Mouse (Mus musculus): ENCODE results near the gene Pum2.
"Not testable (repeated sequence)": the region's sequence is repeated elsewhere in the genome, so short reads cannot be mapped to it uniquely, and the experiment has no call there.

Gene Pum2

GRCm38 (mm10) chr12:8673974-8674306 lies at the start of gene Pum2:
Pum2 (plus strand) TSS chr12:8674134.
- DNase-seq, result peak; percentile 96

- no peak for DNase-seq
Measured at GRCm38 (mm10) chr12:8629537-8629936, 44.4 kb upstream of the Pum2 start.

DNA sequence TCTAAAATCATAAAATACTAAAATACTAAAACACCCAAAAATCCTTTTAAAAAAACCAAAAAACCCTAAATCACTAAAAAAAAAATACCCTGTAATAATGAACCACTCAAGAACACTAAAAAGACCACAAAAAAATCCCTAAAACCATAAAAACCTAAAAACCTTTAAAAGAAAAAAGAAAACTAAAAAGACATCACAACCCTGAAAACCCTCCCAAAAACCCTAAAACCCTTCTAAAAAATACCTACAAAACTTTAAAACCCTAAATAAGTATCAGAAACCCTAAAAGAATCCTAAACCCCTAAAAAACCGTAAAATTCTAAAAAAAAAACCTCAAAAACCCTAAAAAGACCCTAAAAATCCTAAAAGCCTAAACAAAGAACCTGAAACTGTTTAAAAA lies 42.2 kb upstream of the Pum2 start:
- no peak for DNase-seq

GRCm38 (mm10) chr12:8632737-8633365 lies 41.1 kb upstream of the Pum2 start:
- DNase-seq, result no peak

DNA sequence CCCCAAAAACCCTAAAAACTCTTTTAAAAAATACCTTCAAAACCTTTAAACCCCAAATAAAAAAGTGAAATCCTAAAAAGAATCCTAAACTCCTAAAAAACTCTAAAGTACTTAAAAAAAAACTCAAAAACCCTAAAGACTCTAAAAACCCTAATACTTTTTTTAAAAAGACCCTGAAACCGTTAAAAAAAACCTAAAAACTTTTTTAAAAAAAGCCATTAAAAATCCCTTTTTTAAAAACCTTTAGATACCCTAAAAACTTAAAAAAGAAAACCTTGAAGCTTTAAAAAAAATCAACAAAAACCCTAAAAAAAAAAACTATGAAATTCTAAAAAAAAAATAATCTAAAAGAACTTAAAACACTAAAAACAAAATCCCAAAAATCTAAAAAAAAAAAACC lies 39.6 kb upstream of the Pum2 start:
- DNase-seq, result no peak

GRCm38 (mm10) chr12:8635546-8635945 lies 38.4 kb upstream of the Pum2 start:
- DNase-seq, result no peak

GRCm38 (mm10) chr12:8636945-8637344 lies 37.0 kb upstream of the Pum2 start:
- DNase-seq, result no peak

- peak; percentile 85 for DNase-seq
Measured at GRCm38 (mm10) chr12:8638411-8639087, 35.4 kb upstream of the Pum2 start.

GRCm38 (mm10) chr12:8640186-8640585 lies 33.7 kb upstream of the Pum2 start:
- not testable (repeated sequence) for DNase-seq

DNA sequence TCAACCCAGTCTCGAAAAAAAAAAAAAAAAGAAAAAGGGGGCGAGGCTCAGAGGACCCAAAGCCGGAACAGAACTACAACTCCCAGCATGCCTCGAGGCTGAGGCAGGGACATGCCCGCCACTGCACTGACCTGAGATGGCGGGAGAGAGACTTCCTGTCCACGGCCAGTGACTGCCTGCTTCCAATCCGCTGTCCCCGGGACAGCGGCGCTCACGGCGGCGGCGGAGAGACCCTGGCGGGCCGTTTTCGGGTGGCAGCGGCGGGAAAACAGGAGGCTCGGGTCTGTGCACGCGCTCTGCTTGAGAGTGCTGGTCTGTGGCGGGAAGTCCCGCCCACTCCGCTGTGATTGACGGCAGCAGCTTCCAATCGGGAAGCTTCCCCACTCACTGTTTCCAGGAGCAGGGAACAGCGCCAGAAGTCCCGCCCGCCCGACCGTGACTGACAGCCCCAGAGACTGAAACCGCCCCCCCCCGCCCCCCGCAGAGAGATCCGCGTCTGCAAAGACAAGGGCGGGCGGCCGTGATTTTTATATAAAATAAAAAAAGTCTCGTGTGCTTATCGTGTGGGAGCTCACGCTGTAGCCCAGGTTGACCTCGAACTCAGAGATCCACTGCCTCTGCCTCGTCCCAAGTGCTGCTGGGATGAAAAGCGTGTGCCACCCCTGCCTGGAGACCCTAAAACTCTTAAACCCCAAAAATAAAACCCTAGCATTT lies 33.1 kb upstream of the Pum2 start:
- peak; percentile 98 for DNase-seq

DNA sequence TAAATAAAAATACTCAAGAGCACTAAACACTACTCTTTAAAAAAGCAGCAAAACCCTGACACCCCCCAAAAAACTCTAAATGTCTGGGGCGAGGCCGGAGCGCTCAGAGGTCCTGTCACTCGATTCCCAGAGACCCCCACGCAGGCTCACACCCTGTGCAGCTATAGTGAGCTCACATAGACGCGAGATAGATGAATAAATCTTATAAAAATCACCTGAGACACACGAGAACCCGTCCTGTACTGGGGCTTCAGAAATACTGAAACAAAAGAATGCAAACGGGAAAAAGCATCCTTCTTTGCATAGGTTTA lies 32.6 kb upstream of the Pum2 start:
- DNase-seq, result no peak

DNA sequence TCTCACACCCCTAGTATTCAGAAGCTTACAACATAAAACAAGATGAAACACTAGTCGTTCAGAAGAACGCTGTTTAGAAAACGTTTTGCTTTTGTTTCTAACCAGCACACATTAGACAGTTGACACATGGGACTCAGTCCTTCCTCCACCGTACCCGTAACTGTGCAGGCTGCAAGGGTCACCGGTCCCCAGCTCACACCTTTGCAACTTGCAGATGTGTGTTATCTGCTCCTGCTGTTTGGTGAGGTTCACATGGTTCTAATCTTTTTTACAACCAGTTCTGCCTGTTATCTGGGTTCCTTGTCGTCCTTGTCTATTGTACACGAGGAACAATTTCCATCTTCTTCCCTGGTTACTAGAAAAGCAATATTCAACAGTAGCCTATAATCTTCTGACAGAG lies 25.7 kb upstream of the Pum2 start:
- not testable (repeated sequence) for DNase-seq

- not testable (repeated sequence) for DNase-seq
Measured at GRCm38 (mm10) chr12:8650027-8650426, 23.9 kb upstream of the Pum2 start.

GRCm38 (mm10) chr12:8656596-8656995 lies 17.3 kb upstream of the Pum2 start:
- DNase-seq, result no peak

DNA sequence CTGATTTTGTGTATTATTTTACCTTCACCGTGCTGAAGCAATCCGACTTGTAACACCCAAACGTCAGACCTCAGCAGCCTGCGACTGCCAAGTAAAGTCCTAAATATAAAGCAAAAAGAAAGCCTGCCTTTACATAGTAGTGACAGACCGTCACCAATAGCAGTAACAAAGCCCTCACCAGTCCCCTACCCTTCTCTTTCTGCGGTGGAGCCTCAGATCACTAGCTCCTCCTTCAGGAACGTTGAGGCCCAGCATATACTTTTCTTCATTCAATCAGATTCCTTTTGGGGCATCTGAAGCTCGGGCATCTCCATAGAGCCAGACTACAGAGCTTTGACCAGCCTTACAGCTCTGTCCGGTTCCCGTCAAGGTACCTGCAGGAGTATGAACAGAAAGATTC lies 16.8 kb upstream of the Pum2 start:
- no peak for DNase-seq

DNA sequence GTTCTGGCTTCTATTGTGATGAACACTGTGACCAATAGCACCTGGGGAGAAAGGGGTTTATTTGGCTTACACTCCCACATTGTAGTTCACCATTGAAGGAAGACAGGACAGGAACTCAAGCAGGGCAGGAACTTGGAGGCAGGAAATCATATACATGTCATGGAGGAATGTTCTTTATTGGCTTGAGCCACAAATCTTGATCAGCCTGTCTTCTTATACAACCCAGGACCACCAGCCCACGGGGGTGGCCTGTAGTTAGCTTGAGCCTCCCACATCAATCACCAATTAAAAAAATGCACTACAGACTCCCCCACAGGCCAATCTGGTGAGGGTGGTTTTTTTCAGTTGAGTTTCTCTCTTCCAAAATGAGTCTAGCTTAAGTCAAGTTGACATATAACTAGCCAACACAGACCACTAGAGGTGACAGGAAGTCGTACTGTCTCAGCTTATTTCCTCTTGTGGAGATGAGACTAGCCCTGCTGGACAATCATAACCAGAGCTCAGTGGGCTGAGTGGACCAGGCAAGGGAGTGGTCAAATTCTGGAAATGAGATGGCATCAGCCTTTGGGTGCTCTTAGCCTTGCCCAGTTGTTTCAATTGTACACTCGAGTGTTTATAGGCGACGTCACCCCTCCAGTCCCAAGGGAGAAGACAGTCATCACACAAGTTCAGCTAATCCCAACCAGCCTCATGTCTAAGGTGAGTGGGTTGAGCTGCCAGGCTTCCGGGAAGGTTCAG lies 16.1 kb upstream of the Pum2 start:
- no peak for DNase-seq

GRCm38 (mm10) chr12:8659406-8660279 lies 14.3 kb upstream of the Pum2 start:
- no peak for DNase-seq

DNA sequence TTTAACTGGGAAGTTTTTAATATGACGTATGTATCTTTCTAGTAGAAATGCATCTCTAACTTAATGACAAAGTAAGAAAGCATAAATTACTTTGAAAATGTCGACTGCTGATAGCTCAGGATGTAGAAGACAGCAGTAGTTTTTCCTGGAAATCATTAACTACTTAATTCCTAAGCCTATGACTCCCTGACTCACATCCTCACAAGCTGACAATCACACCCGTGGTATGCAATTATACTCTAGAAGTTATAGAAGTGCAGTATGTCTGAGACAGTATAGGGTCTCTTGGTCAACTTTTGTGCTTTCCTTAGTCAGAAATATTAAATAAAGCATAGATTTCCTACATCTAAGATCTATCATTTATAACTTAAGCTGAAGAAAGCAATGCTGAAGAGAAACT lies 12.2 kb upstream of the Pum2 start:
- DNase-seq, result no peak

DNA sequence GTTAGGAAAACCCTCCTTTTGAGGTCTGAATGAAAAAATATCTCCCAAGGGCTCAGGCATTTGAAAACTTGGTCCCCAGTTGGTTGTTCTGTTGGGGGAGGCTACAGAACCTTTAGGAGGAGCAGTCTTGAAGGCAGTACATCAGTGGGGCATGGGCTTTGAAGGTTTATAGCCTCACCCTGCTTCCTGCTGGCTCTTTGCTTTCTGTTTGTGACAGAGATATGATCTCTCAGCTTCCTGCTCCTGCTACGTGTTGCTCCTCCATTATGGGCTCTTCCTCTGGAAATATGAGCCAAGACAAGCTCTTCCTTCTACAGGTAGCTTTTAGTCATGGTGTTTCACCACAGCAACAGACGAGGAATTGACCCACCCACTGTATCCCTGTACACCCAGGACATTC lies 11.8 kb upstream of the Pum2 start:
- no peak for DNase-seq

- no peak for DNase-seq
Measured at GRCm38 (mm10) chr12:8662721-8663120, 11.2 kb upstream of the Pum2 start.

- DNase-seq, result no peak
Measured at GRCm38 (mm10) chr12:8667473-8668255, 6.3 kb upstream of the Pum2 start.

DNA sequence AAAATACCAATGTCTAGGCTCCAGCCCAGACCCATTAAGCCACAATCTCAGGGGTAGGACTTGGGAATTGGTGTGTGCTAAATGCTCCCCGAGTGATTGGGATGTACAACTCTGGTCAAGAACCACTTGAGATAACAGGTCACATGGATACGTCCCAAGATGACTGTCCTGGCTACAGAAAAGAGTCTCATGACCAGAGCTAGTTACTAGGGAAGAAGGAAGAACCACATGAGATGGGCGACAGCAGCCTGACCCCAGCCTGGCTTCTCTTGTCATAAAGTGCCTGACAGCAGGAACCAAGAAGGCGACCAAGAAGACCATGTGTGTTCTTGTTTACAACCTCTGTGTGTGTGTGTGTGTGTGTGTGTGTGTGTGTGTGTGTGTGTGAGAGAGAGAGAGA lies 4.5 kb upstream of the Pum2 start:
- DNase-seq, result no peak
